Mouse (Mus musculus) liver, embryonic 16.5 days (tissue): ENCODE results near the gene Rapgef1. TPM values are rescaled to one million over a fixed set of nuclear protein-coding genes. Genes with fewer than 3 reads are reported as not detected.
A peak's percentile ranks its signal among the peaks of the same experiment; 100 is the strongest.

ENCODE experiments used
- ATAC-seq: fragments of 200-750 bp; cut with Nextera tagmentation; 2 replicates; pipeline ENCODE4 v1.8.0; 2017; ENCODE audit warnings: low read depth, mild to moderate bottlenecking, moderate number of reproducible peaks, moderate library complexity
- H3K27ac ChIP-seq: fragments of 300-500 bp; sonication (generic); 2 replicates; pipeline ENCODE4 v1.5.1; 2014; ENCODE audit warnings: mild to moderate bottlenecking, low read length
- H3K27me3 ChIP-seq: fragments of 300-500 bp; sonication (generic); 2 replicates; pipeline ENCODE4 v1.6.1; 2014; ENCODE audit warnings: low read depth, low read length, mixed read lengths; ENCODE audit not compliant: control insufficient read depth, insufficient read depth
- H3K36me3 ChIP-seq: fragments of 300-500 bp; sonication (generic); 2 replicates; pipeline ENCODE4 v1.6.1; 2014; ENCODE audit warnings: mild to moderate bottlenecking; ENCODE audit not compliant: control insufficient read depth, insufficient read depth
- H3K4me1 ChIP-seq: fragments of 300-500 bp; sonication (generic); 2 replicates; pipeline ENCODE4 v1.6.1; 2014; ENCODE audit warnings: low read depth, low read length, mixed read lengths; ENCODE audit not compliant: control insufficient read depth
- H3K4me2 ChIP-seq: fragments of 300-500 bp; sonication (generic); 2 replicates; pipeline ENCODE4 v1.6.1; 2014; ENCODE audit warnings: low read depth, low read length, mixed read lengths
- H3K4me3 ChIP-seq: fragments of 300-500 bp; sonication (generic); 2 replicates; pipeline ENCODE4 v1.5.1; 2014; ENCODE audit warnings: low read depth, mild to moderate bottlenecking, low read length
- H3K9ac ChIP-seq: fragments of 300-500 bp; sonication (generic); 2 replicates; pipeline ENCODE4 v1.6.1; 2014; ENCODE audit warnings: low read depth, low read length
- H3K9me3 ChIP-seq: fragments of 300-500 bp; sonication (generic); replicated peaks from 2 replicates; pipeline ENCODE4 v1.6.1; 2016; ENCODE audit warnings: low read length; ENCODE audit not compliant: control insufficient read depth
- WGBS: fragments of 180-500 bp; shearing (Covaris S2); extraction: QIAGEN DNeasy Blood & Tissue Kit; methylation state at CpG from one replicate; pipeline ENCODE4 v1.1.7; 2014; ENCODE audit not compliant: insufficient replicate concordance; 5-methylcytosine and 5-hydroxymethylcytosine counted together
- polyA plus RNA-seq: library from polyadenylated mRNA; unstranded; fragments of >200 nt; fragmentation: Nextera tagmentation; extraction: Ambion mirVana; gene quantifications from 2 replicates; pipeline ENCODE4 v1.2.1, GENCODE M21; 2015

Gene Rapgef1
- polyA plus RNA-seq, 1 experiment from 2014 or later = 4.7 TPM

DNA sequence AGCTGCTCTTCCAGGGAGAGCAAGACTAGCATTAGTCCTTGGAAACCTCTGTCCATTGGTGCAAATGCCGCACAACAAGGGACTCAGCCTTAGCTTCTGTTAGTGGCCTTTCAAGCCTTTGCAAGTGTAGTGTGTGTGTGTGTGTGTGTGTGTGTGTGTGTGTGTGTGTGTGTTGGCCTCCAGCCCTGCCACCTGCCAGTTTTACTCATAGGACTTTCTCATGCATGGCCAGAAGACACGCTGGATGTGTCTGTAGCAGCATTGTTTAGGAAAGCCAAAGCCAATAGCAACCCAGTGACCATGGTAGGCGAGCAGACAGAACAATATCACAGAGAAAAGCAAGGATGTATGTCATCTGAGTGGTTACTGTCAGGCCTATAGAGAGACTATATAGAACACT is 52.3 kb downstream of the Rapgef1 start:
- Histone ChIP-seq H3K9ac (no peak overlapping the region), H3K4me1 (peaks cover 42% of the 10 kb centered on the region), H3K4me3 (no peak overlapping the region), H3K9me3 (no peaks in the 10 kb centered on the region), H3K27me3 (no peaks in the 10 kb centered on the region), H3K27ac (no peak overlapping the region), H3K36me3 (no peaks in the 10 kb centered on the region), H3K4me2 (no peak overlapping the region)
- ATAC-seq = no peak
- 76% methylated on average over 3 of the region's 3 CpGs for whole genome bisulfite sequencing

GRCm38 (mm10) chr2:29672746-29673536 is 53.4 kb downstream of the Rapgef1 start:
- H3K9me3 ChIP-seq = no peaks in the 10 kb centered on the region
- H3K4me3 ChIP-seq = no peak overlapping the region
- no peak overlapping the region for H3K4me2 ChIP-seq
- 34% methylated on average over 7 of the region's 7 CpGs for WGBS
- no peak overlapping the region for H3K9ac ChIP-seq
- no peak overlapping the region for H3K27ac ChIP-seq
- H3K4me1 ChIP-seq = peaks cover 34% of the 10 kb centered on the region
- no peaks in the 10 kb centered on the region for H3K36me3 ChIP-seq
- ATAC-seq = no peak
- H3K27me3 ChIP-seq = no peaks in the 10 kb centered on the region

GRCm38 (mm10) chr2:29674087-29674486 is 54.6 kb downstream of the Rapgef1 start:
- H3K27ac ChIP-seq = no peak overlapping the region; the same call in 1 of the 2 replicates
- no peak overlapping the region for H3K9ac ChIP-seq
- H3K4me1 ChIP-seq = peaks cover 32% of the 10 kb centered on the region
- no peaks in the 10 kb centered on the region for H3K9me3 ChIP-seq
- ATAC-seq = no peak
- H3K27me3 ChIP-seq = no peaks in the 10 kb centered on the region
- no peaks in the 10 kb centered on the region for H3K36me3 ChIP-seq
- H3K4me3 ChIP-seq = no peak overlapping the region
- 80% methylated on average over 11 of the region's 11 CpGs for WGBS
- H3K4me2 ChIP-seq = no peak overlapping the region

DNA sequence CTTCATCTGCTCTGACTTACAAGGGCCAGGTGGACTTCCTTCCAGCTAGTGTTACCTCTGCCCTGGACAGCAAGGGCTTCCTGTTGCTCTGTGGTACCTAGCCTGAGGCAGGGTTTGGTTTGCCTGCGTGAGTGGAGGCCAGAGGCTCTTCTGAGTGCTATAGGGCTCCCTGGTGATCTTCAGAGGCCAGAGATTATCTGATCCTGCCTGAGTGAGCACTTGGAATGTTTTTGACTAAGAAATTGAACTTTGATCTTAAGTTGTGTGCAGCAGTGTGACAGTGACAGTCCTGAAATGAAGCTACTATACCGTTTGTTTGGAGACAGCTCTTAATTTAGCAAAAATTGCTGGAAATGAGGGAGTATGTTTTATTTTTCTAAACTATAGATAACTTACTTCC is 55.0 kb downstream of the Rapgef1 start:
- ATAC-seq = no peak
- Histone ChIP-seq H3K27me3 (no peaks in the 10 kb centered on the region), H3K36me3 (no peaks in the 10 kb centered on the region), H3K9ac (no peak overlapping the region), H3K27ac (peak overlapping the region; percentile 28; the same call in 1 of the 2 replicates), H3K4me3 (no peak overlapping the region), H3K4me2 (no peak overlapping the region), H3K9me3 (no peaks in the 10 kb centered on the region), H3K4me1 (peaks cover 31% of the 10 kb centered on the region)
- WGBS = 61% methylated on average over 2 of the region's 2 CpGs

DNA sequence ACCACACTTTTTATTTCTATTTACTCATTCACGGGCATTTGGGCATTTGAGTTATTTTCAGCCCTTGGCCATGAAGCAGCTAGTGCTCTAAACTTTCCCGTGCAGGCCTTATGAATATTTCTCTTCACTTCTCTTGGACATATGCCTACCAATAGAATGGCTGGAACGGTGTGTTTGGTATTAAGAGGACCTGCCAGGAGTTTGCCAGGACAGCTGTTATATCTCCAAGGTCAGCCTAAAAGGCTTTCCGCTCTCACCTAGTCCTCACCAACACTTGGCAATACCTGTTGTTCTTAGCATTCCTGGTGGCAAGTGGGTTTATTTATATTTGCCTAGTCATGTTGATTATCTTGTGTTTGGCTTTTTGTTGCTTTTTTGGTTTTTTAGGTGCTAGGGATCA is 56.3 kb downstream of the Rapgef1 start:
- no peaks in the 10 kb centered on the region for H3K36me3 ChIP-seq
- no peak overlapping the region for H3K9ac ChIP-seq
- no peak overlapping the region for H3K4me3 ChIP-seq
- H3K27me3 ChIP-seq = no peaks in the 10 kb centered on the region
- H3K4me2 ChIP-seq = no peak overlapping the region
- no peak for ATAC-seq
- 72% methylated on average over 4 of the region's 4 CpGs for WGBS
- no peaks in the 10 kb centered on the region for H3K9me3 ChIP-seq
- no peak overlapping the region for H3K27ac ChIP-seq
- H3K4me1 ChIP-seq = peaks cover 19% of the 10 kb centered on the region

GRCm38 (mm10) chr2:29676513-29676912 is 57.0 kb downstream of the Rapgef1 start:
- ATAC-seq = no peak
- Histone ChIP-seq H3K27me3 (no peaks in the 10 kb centered on the region), H3K4me1 (peaks cover 13% of the 10 kb centered on the region), H3K9me3 (no peaks in the 10 kb centered on the region), H3K4me3 (no peak overlapping the region), H3K4me2 (no peak overlapping the region), H3K9ac (no peak overlapping the region), H3K27ac (peak overlapping the region; percentile 48; the same call in 1 of the 2 replicates), H3K36me3 (no peaks in the 10 kb centered on the region)
- WGBS = 63% methylated on average over 6 of the region's 6 CpGs

DNA sequence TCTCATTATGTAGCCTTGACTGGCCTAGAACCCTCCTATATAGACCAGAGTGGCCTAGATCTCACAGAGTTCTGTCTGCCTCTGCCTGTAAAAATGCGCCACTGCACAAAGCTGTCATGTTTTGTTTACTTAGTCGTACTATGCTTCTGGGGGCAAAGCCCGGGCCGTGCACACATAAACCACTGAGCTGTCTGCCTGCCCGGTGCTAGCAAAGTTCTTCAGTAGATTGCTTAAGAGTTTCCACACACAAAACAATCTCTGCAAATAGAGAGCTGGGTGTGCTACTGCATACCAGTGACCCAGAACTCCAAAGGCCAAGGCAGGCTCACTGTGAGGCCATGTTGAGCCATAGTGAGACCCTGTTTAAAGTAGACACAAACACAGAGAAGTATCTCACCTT is 58.3 kb downstream of the Rapgef1 start:
- peak; percentile 93 for ATAC-seq
- H3K9ac ChIP-seq = no peak overlapping the region
- no peak overlapping the region for H3K4me2 ChIP-seq
- H3K27me3 ChIP-seq = no peaks in the 10 kb centered on the region
- no peak overlapping the region for H3K4me3 ChIP-seq
- peaks cover 14% of the 10 kb centered on the region for H3K4me1 ChIP-seq
- peak overlapping the region; percentile 2 for H3K27ac ChIP-seq
- no peaks in the 10 kb centered on the region for H3K36me3 ChIP-seq
- WGBS = 61% methylated on average over 5 of the region's 5 CpGs
- H3K9me3 ChIP-seq = no peaks in the 10 kb centered on the region

DNA sequence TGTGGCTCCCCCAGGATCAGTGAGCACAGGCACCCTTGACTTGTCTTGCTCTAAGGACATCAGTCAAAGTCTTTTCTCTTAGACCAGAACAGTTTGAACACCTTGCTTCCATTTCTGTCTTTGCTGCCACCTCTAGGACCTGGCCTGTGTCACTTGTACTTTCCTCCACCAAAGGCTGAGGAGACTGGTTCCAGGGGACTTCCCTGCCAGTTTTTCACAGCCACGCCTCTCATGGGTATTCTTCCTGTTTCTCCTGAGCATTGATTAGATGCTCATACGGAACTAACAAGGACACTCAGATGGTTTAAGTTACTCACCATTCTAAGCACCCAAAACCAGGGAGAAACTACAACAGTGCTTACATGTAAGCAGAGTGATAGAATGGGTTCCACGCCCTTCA is 59.0 kb downstream of the Rapgef1 start:
- Histone ChIP-seq H3K27ac (peak overlapping the region; percentile 2), H3K36me3 (no peaks in the 10 kb centered on the region), H3K4me2 (no peak overlapping the region), H3K4me1 (peaks cover 21% of the 10 kb centered on the region), H3K9ac (no peak overlapping the region), H3K27me3 (no peaks in the 10 kb centered on the region), H3K4me3 (no peak overlapping the region), H3K9me3 (no peaks in the 10 kb centered on the region)
- ATAC-seq = no peak
- WGBS = 55% methylated on average over 3 of the region's 3 CpGs

GRCm38 (mm10) chr2:29679710-29680584 is 60.4 kb downstream of the Rapgef1 start:
- H3K27me3 ChIP-seq = no peaks in the 10 kb centered on the region
- H3K4me2 ChIP-seq = no peak overlapping the region
- H3K36me3 ChIP-seq = no peaks in the 10 kb centered on the region
- no peak overlapping the region for H3K27ac ChIP-seq
- no peaks in the 10 kb centered on the region for H3K9me3 ChIP-seq
- 77% methylated on average over 6 of the region's 6 CpGs for WGBS
- no peak overlapping the region for H3K4me3 ChIP-seq
- no peak overlapping the region for H3K9ac ChIP-seq
- peaks cover 29% of the 10 kb centered on the region for H3K4me1 ChIP-seq
- no peak for ATAC-seq
